Mouse (Mus musculus) lung, embryonic 16.5 days (tissue): Measurements from ENCODE around the gene Ube2u. TPM values are rescaled to one million over a fixed set of nuclear protein-coding genes. Genes with fewer than 3 reads are reported as not detected.
A peak's percentile ranks its signal among the peaks of the same experiment; 100 is the strongest.

Experiments
- ATAC-seq: fragments of 200-750 bp; cut with Nextera tagmentation; 2 replicates; pipeline ENCODE4 v1.8.0; 2017; ENCODE audit warnings: low read depth, mild to moderate bottlenecking, moderate library complexity
- H3K27ac ChIP-seq: fragments of 300-500 bp; sonication (generic); 2 replicates; pipeline ENCODE4 v1.5.1; 2014; ENCODE audit warnings: mild to moderate bottlenecking, control low read depth, low read length
- H3K27me3 ChIP-seq: fragments of 300-500 bp; sonication (generic); 2 replicates; pipeline ENCODE4 v1.6.1; 2014; ENCODE audit warnings: low read depth, low read length, mixed read lengths; ENCODE audit not compliant: control insufficient read depth, insufficient read depth
- H3K36me3 ChIP-seq: fragments of 300-500 bp; sonication (generic); 2 replicates; pipeline ENCODE4 v1.6.1; 2014; ENCODE audit warnings: low read length; ENCODE audit not compliant: control insufficient read depth, insufficient read depth
- H3K4me1 ChIP-seq: fragments of 300-500 bp; sonication (generic); replicated peaks from 2 replicates; pipeline ENCODE4 v1.6.1; 2014; ENCODE audit warnings: low read length, mixed read lengths; ENCODE audit not compliant: control insufficient read depth, insufficient read depth
- H3K4me2 ChIP-seq: fragments of 300-500 bp; sonication (generic); 2 replicates; pipeline ENCODE4 v1.6.1; 2014; ENCODE audit warnings: low read depth, low read length, control low read depth
- H3K4me3 ChIP-seq: fragments of 300-500 bp; sonication (generic); 2 replicates; pipeline ENCODE4 v1.5.1; 2014; ENCODE audit warnings: mild to moderate bottlenecking, low read length, control low read depth
- H3K9ac ChIP-seq: fragments of 300-500 bp; sonication (generic); 2 replicates; pipeline ENCODE4 v1.6.1; 2014; ENCODE audit warnings: low read length, control low read depth
- H3K9me3 ChIP-seq: fragments of 300-500 bp; sonication (generic); 2 replicates; pipeline ENCODE4 v1.6.1; 2016; ENCODE audit warnings: low read length; ENCODE audit not compliant: control insufficient read depth
- WGBS: fragments of 180-500 bp; shearing (Covaris S2); extraction: QIAGEN DNeasy Blood & Tissue Kit; methylation state at CpG from one replicate; pipeline ENCODE4 v1.1.7; 2014; 5-methylcytosine and 5-hydroxymethylcytosine counted together
- polyA plus RNA-seq: library from polyadenylated mRNA; unstranded; fragments of >200 nt; fragmentation: Nextera tagmentation; extraction: Ambion mirVana; gene quantifications from 2 replicates; pipeline ENCODE4 v1.2.1, GENCODE M21; 2015

Gene Ube2u
- polyA plus RNA-seq, 1 experiment from 2014 or later = 0.67 TPM

DNA sequence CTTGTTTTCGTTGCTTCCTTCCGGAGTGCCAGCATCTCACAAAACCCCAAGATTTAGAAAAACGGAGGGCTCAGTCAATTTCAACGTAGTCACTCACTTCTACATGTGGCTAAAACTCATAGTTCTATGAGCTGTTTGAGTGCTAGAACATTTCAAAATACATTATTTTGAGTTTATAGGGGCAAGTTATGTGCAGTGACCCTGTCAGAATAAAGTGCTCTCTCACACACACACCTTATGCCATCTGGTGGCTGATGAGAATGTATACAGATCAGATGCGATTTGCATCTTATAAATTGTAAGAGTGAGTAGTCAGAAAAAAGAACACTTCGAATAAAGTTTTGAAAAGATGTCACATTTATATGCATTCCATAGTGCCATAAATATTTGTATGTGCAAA lies 55.0 kb downstream of the Ube2u start:
- Histone ChIP-seq H3K9me3 (no peaks in the 10 kb centered on the region), H3K9ac (no peak overlapping the region), H3K4me2 (no peak overlapping the region), H3K27me3 (no peaks in the 10 kb centered on the region), H3K27ac (no peak overlapping the region), H3K4me3 (no peak overlapping the region), H3K36me3 (no peaks in the 10 kb centered on the region), H3K4me1 (no peaks in the 10 kb centered on the region)
- ATAC-seq = peak; percentile 45; the same call in 1 of the 2 replicates
- 45% methylated on average over 6 of the region's 6 CpGs for WGBS

- Histone ChIP-seq H3K36me3 (no peaks in the 10 kb centered on the region), H3K4me1 (no peaks in the 10 kb centered on the region), H3K9ac (no peak overlapping the region), H3K27ac (no peak overlapping the region), H3K4me2 (no peak overlapping the region), H3K27me3 (no peaks in the 10 kb centered on the region), H3K9me3 (no peaks in the 10 kb centered on the region), H3K4me3 (no peak overlapping the region)
- 84% methylated on average over 3 of the region's 3 CpGs for WGBS
- no peak for ATAC-seq
Measured at GRCm38 (mm10) chr4:100534946-100535345, 56.3 kb downstream of the Ube2u start.

- Histone ChIP-seq H3K9me3 (no peaks in the 10 kb centered on the region), H3K4me2 (no peak overlapping the region), H3K4me3 (no peak overlapping the region), H3K4me1 (no peaks in the 10 kb centered on the region), H3K27me3 (no peaks in the 10 kb centered on the region), H3K9ac (no peak overlapping the region), H3K36me3 (no peaks in the 10 kb centered on the region), H3K27ac (no peak overlapping the region)
- WGBS = 2% methylated on average over 3 of the region's 3 CpGs
- no peak for ATAC-seq
Measured at GRCm38 (mm10) chr4:100537898-100538297, 59.2 kb downstream of the Ube2u start.

DNA sequence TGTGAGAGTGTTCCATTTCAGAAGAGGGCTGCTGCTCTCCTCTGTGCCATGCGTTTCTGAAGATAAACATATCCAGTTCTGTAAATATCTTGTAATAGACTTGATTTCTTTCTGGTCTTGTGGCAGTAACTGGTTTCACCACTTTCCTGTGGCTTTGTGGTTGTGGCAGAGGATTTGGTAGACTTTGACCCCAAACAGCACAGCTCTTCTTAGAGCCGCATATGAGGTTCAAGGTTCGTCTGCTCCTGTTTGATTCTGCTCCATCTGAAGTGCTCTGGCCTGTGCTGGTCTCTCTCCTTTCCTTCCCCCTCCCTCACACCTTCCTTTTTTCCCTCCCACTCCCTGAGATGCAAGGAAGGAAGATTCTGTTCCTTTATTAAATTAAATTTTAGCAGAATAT lies 60.8 kb downstream of the Ube2u start:
- no peaks in the 10 kb centered on the region for H3K4me1 ChIP-seq
- 56% methylated on average over 3 of the region's 3 CpGs for WGBS
- no peak for ATAC-seq

GRCm38 (mm10) chr4:100547905-100548304 lies 69.3 kb downstream of the Ube2u start:
- peak; percentile 66; the same call in 1 of the 2 replicates for ATAC-seq
- H3K4me1 ChIP-seq = peaks cover 2% of the 10 kb centered on the region; the same call in 1 of the 2 replicates
- H3K9me3 ChIP-seq = no peaks in the 10 kb centered on the region
- no peaks in the 10 kb centered on the region for H3K27me3 ChIP-seq
- H3K27ac ChIP-seq = no peak overlapping the region
- no peak overlapping the region for H3K9ac ChIP-seq
- H3K36me3 ChIP-seq = no peaks in the 10 kb centered on the region
- WGBS = 42% methylated on average over 4 of the region's 4 CpGs
- no peak overlapping the region for H3K4me3 ChIP-seq
- H3K4me2 ChIP-seq = no peak overlapping the region

More for the DNA sequence above, 60.8 kb downstream of the Ube2u start:
- Histone ChIP-seq H3K27ac (no peak overlapping the region), H3K9me3 (no peaks in the 10 kb centered on the region), H3K27me3 (no peaks in the 10 kb centered on the region), H3K36me3 (no peaks in the 10 kb centered on the region), H3K4me2 (no peak overlapping the region), H3K9ac (no peak overlapping the region), H3K4me3 (no peak overlapping the region)

- ATAC-seq = no peak
- no peak overlapping the region for H3K9ac ChIP-seq
- no peak overlapping the region for H3K4me3 ChIP-seq
- H3K36me3 ChIP-seq = no peaks in the 10 kb centered on the region
- no peaks in the 10 kb centered on the region for H3K27me3 ChIP-seq
- no peak overlapping the region for H3K4me2 ChIP-seq
- no peak overlapping the region for H3K27ac ChIP-seq
- no peaks in the 10 kb centered on the region for H3K9me3 ChIP-seq
- H3K4me1 ChIP-seq = no peaks in the 10 kb centered on the region
- WGBS = 66% methylated on average over 2 of the region's 2 CpGs
Measured at GRCm38 (mm10) chr4:100553296-100553695, 74.6 kb downstream of the Ube2u start.

DNA sequence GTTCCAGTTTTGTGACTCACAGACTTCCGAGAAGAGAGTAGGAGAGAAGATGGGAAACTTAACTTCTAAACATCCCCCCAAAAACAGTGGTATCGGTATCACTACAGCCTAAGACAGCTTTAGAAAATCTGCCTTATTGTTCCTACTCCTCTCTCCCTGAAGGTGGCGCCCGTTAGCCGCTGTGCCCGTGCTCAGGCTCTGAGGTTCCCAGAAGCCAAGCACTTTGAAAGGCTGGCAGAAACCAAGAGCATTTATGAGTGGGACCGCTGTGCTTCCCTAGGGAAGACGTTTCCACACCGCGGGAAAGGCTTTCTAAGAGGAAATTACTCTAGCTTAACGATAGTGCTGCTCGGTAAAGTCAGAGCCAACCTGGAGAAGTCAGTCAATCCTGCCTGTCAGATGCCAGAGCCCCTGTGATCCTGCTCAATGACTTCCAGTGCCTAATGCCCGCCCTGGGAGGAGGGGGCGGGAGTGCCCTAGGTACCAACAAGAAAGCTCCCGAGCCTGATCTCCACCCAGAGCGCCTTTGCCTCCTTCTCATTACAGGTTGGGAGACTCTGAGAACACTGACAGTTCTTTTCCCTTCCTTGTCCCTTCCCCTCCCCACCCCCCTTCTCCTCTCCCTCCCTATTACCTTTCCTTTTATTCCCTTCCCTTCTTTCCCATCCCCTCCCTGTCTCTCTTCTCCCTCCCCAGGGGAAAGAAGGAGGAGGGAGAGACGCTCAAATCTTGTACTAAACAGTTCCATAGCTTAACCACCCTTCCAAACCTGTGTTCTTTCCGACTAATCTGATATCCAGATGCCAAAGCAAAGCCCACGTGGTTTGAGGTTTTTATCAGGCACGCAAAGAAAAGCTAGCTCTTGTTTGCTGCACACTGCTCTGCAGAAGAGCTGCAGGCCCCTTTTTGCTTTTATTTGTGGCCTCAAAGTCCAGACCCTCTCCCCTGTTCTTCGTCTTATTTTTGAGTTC lies 109.9 kb downstream of the Ube2u start:
- Histone ChIP-seq H3K4me3 (peak overlapping the region; percentile 34), H3K27ac (no peak overlapping the region), H3K9ac (peak overlapping the region; percentile 40), H3K36me3 (no peaks in the 10 kb centered on the region), H3K9me3 (no peaks in the 10 kb centered on the region), H3K4me1 (peaks cover 3% of the 10 kb centered on the region; the same call in 1 of the 2 replicates), H3K27me3 (no peaks in the 10 kb centered on the region; the same call in 1 of the 2 replicates), H3K4me2 (peak overlapping the region; percentile 64)
- peak; percentile 86 for ATAC-seq
- WGBS = 7% methylated on average over 21 of the region's 21 CpGs

GRCm38 (mm10) chr4:100595771-100596170 lies 117.1 kb downstream of the Ube2u start:
- H3K27me3 ChIP-seq = no peaks in the 10 kb centered on the region
- no peak overlapping the region for H3K27ac ChIP-seq
- no peak overlapping the region for H3K9ac ChIP-seq
- WGBS = 86% methylated on average over 4 of the region's 4 CpGs
- H3K4me1 ChIP-seq = no peaks in the 10 kb centered on the region
- ATAC-seq = no peak
- no peaks in the 10 kb centered on the region for H3K9me3 ChIP-seq
- no peaks in the 10 kb centered on the region for H3K36me3 ChIP-seq
- no peak overlapping the region for H3K4me2 ChIP-seq
- H3K4me3 ChIP-seq = no peak overlapping the region

DNA sequence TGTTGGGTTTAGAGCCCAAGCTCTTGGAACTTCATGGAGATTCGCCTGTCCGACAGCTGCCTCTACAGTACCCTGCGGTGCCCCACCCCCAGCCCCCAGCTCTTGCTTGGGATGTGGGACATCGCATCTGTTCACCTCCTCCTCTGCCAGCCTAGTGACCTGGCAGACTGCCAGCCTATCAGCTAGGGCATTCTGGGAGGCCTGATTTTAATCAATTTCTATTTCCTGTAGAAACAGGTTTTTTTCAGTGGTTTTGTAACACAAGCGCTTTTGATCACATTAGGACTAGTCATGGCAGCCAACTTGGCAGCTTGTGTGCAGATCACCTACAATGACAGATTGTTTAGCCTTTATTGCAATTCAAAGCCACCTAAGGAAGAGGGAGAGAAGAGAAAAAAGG lies 118.0 kb downstream of the Ube2u start:
- no peak overlapping the region for H3K27ac ChIP-seq
- H3K36me3 ChIP-seq = no peaks in the 10 kb centered on the region
- no peak overlapping the region for H3K9ac ChIP-seq
- no peaks in the 10 kb centered on the region for H3K4me1 ChIP-seq
- H3K27me3 ChIP-seq = no peaks in the 10 kb centered on the region
- H3K9me3 ChIP-seq = no peaks in the 10 kb centered on the region
- no peak overlapping the region for H3K4me2 ChIP-seq
- WGBS = 74% methylated on average over 5 of the region's 5 CpGs
- ATAC-seq = no peak
- no peak overlapping the region for H3K4me3 ChIP-seq
